ENCODE assay signal across 27 mouse cellular contexts in genomic region chr17:73845632-73846031, GRCm38 (mm10). TPM values are rescaled to one million over a fixed set of nuclear protein-coding genes. Genes with fewer than 3 reads are reported as not detected.
DNase-seq lines count a peak whose midpoint lies in the region; ATAC-seq and TF ChIP-seq lines count a peak whose summit lies in the region.
"Had no signal": no experiment of that assay in that cellular context is flagged by ENCODE, and none has a peak within 500 bp of the region (broad histone marks: within the 10 kb centered on the region; RNA-seq: fewer than 3 reads in every experiment).

No protein-coding gene starts in this region.

- H3K4me3 ChIP-seq in heart, embryonic 10.5 days: no peak overlapping the region
- H3K4me3 ChIP-seq in kidney, postnatal 0 days (replicated peaks; ENCODE audit: low read depth, low read length): no peak overlapping the region
- no peak overlapping the region for H3K4me3 ChIP-seq in liver, embryonic 13.5 days (replicated peaks)
- H3K4me3 ChIP-seq in liver, embryonic 11.5 days (ENCODE audit: low read depth, low read length): no peak overlapping the region
- no peak overlapping the region for H3K4me3 ChIP-seq in liver, postnatal 0 days (ENCODE audit: low read depth, low read length)
- H3K4me3 ChIP-seq: embryonic facial prominence, embryonic 10.5 days; embryonic facial prominence, embryonic 13.5 days; erythroblast, embryonic 14.5 days; forebrain, embryonic 12.5 days; forebrain, embryonic 15.5 days; heart, embryonic 12.5 days; heart, embryonic 15.5 days; hindbrain, embryonic 10.5 days; hindbrain, embryonic 13.5 days had no signal

- no peak overlapping the region for H3K27ac ChIP-seq in heart, embryonic 10.5 days
- no peak overlapping the region for H3K27ac ChIP-seq in kidney, postnatal 0 days
- H3K27ac ChIP-seq in liver, embryonic 13.5 days: no peak overlapping the region
- H3K27ac ChIP-seq in liver, embryonic 11.5 days (ENCODE audit: low read depth, low read length): no peak overlapping the region
- H3K27ac ChIP-seq in liver, postnatal 0 days (ENCODE audit: low read depth): no peak overlapping the region
- H3K27ac ChIP-seq: embryonic facial prominence, embryonic 10.5 days; embryonic facial prominence, embryonic 13.5 days; forebrain, embryonic 12.5 days; forebrain, embryonic 15.5 days; heart, embryonic 15.5 days; hindbrain, embryonic 10.5 days; hindbrain, embryonic 13.5 days had no signal

- no peaks in the 10 kb centered on the region for H3K9me3 ChIP-seq in heart, embryonic 10.5 days
- no peaks in the 10 kb centered on the region for H3K9me3 ChIP-seq in kidney, postnatal 0 days (replicated peaks; ENCODE audit: low read length)
- no peaks in the 10 kb centered on the region for H3K9me3 ChIP-seq in liver, embryonic 13.5 days (replicated peaks)
- H3K9me3 ChIP-seq in liver, embryonic 11.5 days (ENCODE audit: control insufficient read depth, low read length): no peaks in the 10 kb centered on the region
- H3K9me3 ChIP-seq in liver, postnatal 0 days (ENCODE audit: low read length): no peaks in the 10 kb centered on the region
- H3K9me3 ChIP-seq: embryonic facial prominence, embryonic 10.5 days; embryonic facial prominence, embryonic 13.5 days; forebrain, embryonic 12.5 days; forebrain, embryonic 15.5 days; heart, embryonic 12.5 days; heart, embryonic 15.5 days; hindbrain, embryonic 10.5 days; hindbrain, embryonic 13.5 days had no signal

- H3K36me3 ChIP-seq in heart, embryonic 10.5 days: no peaks in the 10 kb centered on the region
- H3K36me3 ChIP-seq in kidney, postnatal 0 days (ENCODE audit: insufficient read depth, low read length): no peaks in the 10 kb centered on the region
- H3K36me3 ChIP-seq in liver, embryonic 13.5 days: no peaks in the 10 kb centered on the region
- no peaks in the 10 kb centered on the region for H3K36me3 ChIP-seq in liver, embryonic 11.5 days (ENCODE audit: control insufficient read depth, insufficient read depth, low read length)
- H3K36me3 ChIP-seq in liver, postnatal 0 days (replicated peaks; ENCODE audit: insufficient read depth, low read length): no peaks in the 10 kb centered on the region
- H3K36me3 ChIP-seq: embryonic facial prominence, embryonic 10.5 days; embryonic facial prominence, embryonic 13.5 days; forebrain, embryonic 12.5 days; forebrain, embryonic 15.5 days; heart, embryonic 12.5 days; heart, embryonic 15.5 days; hindbrain, embryonic 10.5 days; hindbrain, embryonic 13.5 days had no signal

- ATAC-seq in kidney, postnatal 0 days (replicated peaks; ENCODE audit: low FRiP score, low read depth): no peak
- ATAC-seq in liver, embryonic 13.5 days (ENCODE audit: low read depth): 0 out of 2 replicates have a peak, but pooled peaks have one; percentile 34
- ATAC-seq in liver, embryonic 11.5 days (replicated peaks; ENCODE audit: low FRiP score): no peak
- ATAC-seq in liver, postnatal 0 days: peak; percentile 21; the same call in 1 of the 2 replicates
- ATAC-seq: activated CD4-positive, CD25-positive, alpha-beta regulatory T cell, adult 4 months; forebrain, embryonic 15.5 days had no signal

- H3K27me3 ChIP-seq in heart, embryonic 10.5 days (ENCODE audit: insufficient read depth, poor library complexity, severe bottlenecking): no peaks in the 10 kb centered on the region
- H3K27me3 ChIP-seq in kidney, postnatal 0 days (ENCODE audit: insufficient read depth, low read length): no peaks in the 10 kb centered on the region
- no peaks in the 10 kb centered on the region for H3K27me3 ChIP-seq in liver, embryonic 13.5 days
- H3K27me3 ChIP-seq in liver, embryonic 11.5 days (replicated peaks; ENCODE audit: control insufficient read depth, insufficient read depth, low read length): no peaks in the 10 kb centered on the region
- no peaks in the 10 kb centered on the region for H3K27me3 ChIP-seq in liver, postnatal 0 days (ENCODE audit: insufficient read depth, low read length)
- H3K27me3 ChIP-seq: embryonic facial prominence, embryonic 13.5 days; forebrain, embryonic 12.5 days; forebrain, embryonic 15.5 days; heart, embryonic 12.5 days; heart, embryonic 15.5 days; hindbrain, embryonic 13.5 days had no signal

- DNase-seq in heart, adult 11 months: peak; percentile 40
- DNase-seq in heart, embryonic 10.5 days (ENCODE audit: low spot score): no peak
- DNase-seq in kidney, postnatal 0 days (ENCODE audit: low spot score): peak; percentile 43
- no peak for DNase-seq in kidney, adult 18-20 months
- no peak for DNase-seq in liver, embryonic 13.5 days
- no peak for DNase-seq in liver, embryonic 11.5 days (ENCODE audit: low spot score)
- DNase-seq in liver, postnatal 0 days: no peak
- DNase-seq: adrenal gland, adult 8-10 months; adrenal gland, postnatal 25 days; cerebellum, adult 11-12 months; cerebellum, adult 8-10 months; cerebellum, postnatal 10 days; cerebellum, postnatal 36 days; embryo, embryonic 11 days; gastrocnemius, postnatal 36 days; heart, postnatal 10 days; heart, postnatal 36 days had no signal

- no peak overlapping the region for H3K9ac ChIP-seq in kidney, postnatal 0 days (ENCODE audit: low read depth, low read length)
- no peak overlapping the region for H3K9ac ChIP-seq in liver, embryonic 13.5 days
- no peak overlapping the region for H3K9ac ChIP-seq in liver, embryonic 11.5 days (ENCODE audit: low read depth, low read length)
- no peak overlapping the region for H3K9ac ChIP-seq in liver, postnatal 0 days (replicated peaks)
- H3K9ac ChIP-seq: embryonic facial prominence, embryonic 13.5 days; forebrain, embryonic 12.5 days; forebrain, embryonic 15.5 days; heart, embryonic 12.5 days; heart, embryonic 15.5 days; hindbrain, embryonic 13.5 days had no signal

- TF ChIP-seq EP300 in liver, postnatal 0 days (IDR thresholded peaks at IDR 0.05; ENCODE audit: low read depth): peak; percentile 77

- no peak overlapping the region for H3K4me2 ChIP-seq in kidney, postnatal 0 days (ENCODE audit: low read length)
- H3K4me2 ChIP-seq in liver, embryonic 13.5 days: no peak overlapping the region
- no peak overlapping the region for H3K4me2 ChIP-seq in liver, embryonic 11.5 days
- no peak overlapping the region for H3K4me2 ChIP-seq in liver, postnatal 0 days (ENCODE audit: low read depth, low read length)
- H3K4me2 ChIP-seq: embryonic facial prominence, embryonic 13.5 days; forebrain, embryonic 12.5 days; forebrain, embryonic 15.5 days; heart, embryonic 12.5 days; heart, embryonic 15.5 days; hindbrain, embryonic 13.5 days had no signal

- no peak for TF ChIP-seq CTCF in kidney, postnatal 0 days (IDR thresholded peaks at IDR 0.05; ENCODE audit: low read depth)
- TF ChIP-seq CTCF in liver, postnatal 0 days (IDR thresholded peaks at IDR 0.05; ENCODE audit: low read depth): no peak

- WGBS in heart, embryonic 10.5 days: 70% methylated on average over 3 of the region's 3 CpGs
- WGBS in kidney, postnatal 0 days: 54% methylated on average over 3 of the region's 3 CpGs
- WGBS in liver, embryonic 13.5 days (ENCODE audit: insufficient replicate concordance): 35% methylated on average over 3 of the region's 3 CpGs
- 54% methylated on average over 3 of the region's 3 CpGs for WGBS in liver, embryonic 11.5 days
- WGBS in liver, postnatal 0 days (ENCODE audit: insufficient replicate concordance): 52% methylated on average over 3 of the region's 3 CpGs

- peaks cover 5% of the 10 kb centered on the region; the same call in 1 of the 2 replicates for H3K4me1 ChIP-seq in heart, embryonic 10.5 days
- H3K4me1 ChIP-seq in kidney, postnatal 0 days (replicated peaks; ENCODE audit: insufficient read depth, low read length): no peaks in the 10 kb centered on the region
- H3K4me1 ChIP-seq in liver, embryonic 13.5 days (replicated peaks): no peaks in the 10 kb centered on the region
- no peaks in the 10 kb centered on the region for H3K4me1 ChIP-seq in liver, embryonic 11.5 days (replicated peaks; ENCODE audit: control insufficient read depth, insufficient read depth, low read length)
- peaks cover 3% of the 10 kb centered on the region; the same call in 1 of the 2 replicates for H3K4me1 ChIP-seq in liver, postnatal 0 days (ENCODE audit: insufficient read depth)
- H3K4me1 ChIP-seq: embryonic facial prominence, embryonic 10.5 days; embryonic facial prominence, embryonic 13.5 days; forebrain, embryonic 12.5 days; forebrain, embryonic 15.5 days; heart, embryonic 15.5 days; hindbrain, embryonic 10.5 days; hindbrain, embryonic 13.5 days had no signal

RNA-seq across cellular contexts. Expression of gene Ehd3, which starts 41.7 kb away (rescaled TPM):
- polyA plus RNA-seq in heart, embryonic 10.5 days (2016; fragmentation: Nextera tagmentation; extraction: Ambion mirVana): 4.6 and 12.5 TPM in 2 replicates
- 20.5 and 21.5 TPM in 2 replicates for polyA plus RNA-seq in kidney, postnatal 0 days (2015; fragmentation: Nextera tagmentation; extraction: Ambion mirVana)
- polyA plus RNA-seq in liver, embryonic 13.5 days (2015; fragmentation: Nextera tagmentation; extraction: Ambion mirVana): 16.4 and 24.3 TPM in 2 replicates
- polyA plus RNA-seq in liver, embryonic 11.5 days (2014; fragmentation: Nextera tagmentation; extraction: Ambion mirVana): 42.2 and 44.4 TPM in 2 replicates
- polyA plus RNA-seq in liver, postnatal 0 days (2015; fragmentation: Nextera tagmentation; extraction: Ambion mirVana): 22.5 and 23.7 TPM in 2 replicates

Comparison
In these comparisons a context has a peak if more than half of its experiments do, and no peak if none do; other contexts are left out.
1. DNase-seq: peak in heart, adult 11 months (single experiment) and kidney, postnatal 0 days (single experiment); none in heart, embryonic 10.5 days (single experiment), kidney, adult 18-20 months (single experiment), liver, embryonic 13.5 days (single experiment), liver, embryonic 11.5 days (single experiment) and liver, postnatal 0 days (single experiment).
2. ATAC-seq: peak in liver, embryonic 13.5 days (single experiment) and liver, postnatal 0 days (single experiment); none in kidney, postnatal 0 days (single experiment) and liver, embryonic 11.5 days (single experiment).